Mouse (Mus musculus) left cerebral cortex, adult 18-20 months (tissue): ENCODE results near the gene Chrnd. TPM values are rescaled to one million over a fixed set of nuclear protein-coding genes. Genes with fewer than 3 reads are reported as not detected.
A peak's percentile ranks its signal among the peaks of the same experiment; 100 is the strongest.

Experiments
- DNase-seq, 2 experiments: peaks; one replicate each; pipeline ENCODE4 v3.0.0; 2021 to 2022; ENCODE audit warnings: low spot score in 2 of 2, mixed read lengths in 1 of 2
- total RNA-seq, 2 experiments: library from RNA; stranded (reverse); gene quantifications; 2 replicates each; pipeline ENCODE4 v1.2.3; 2021

Gene Chrnd
- total RNA-seq, 2 experiments from 2014 or later, result not detected

DNA sequence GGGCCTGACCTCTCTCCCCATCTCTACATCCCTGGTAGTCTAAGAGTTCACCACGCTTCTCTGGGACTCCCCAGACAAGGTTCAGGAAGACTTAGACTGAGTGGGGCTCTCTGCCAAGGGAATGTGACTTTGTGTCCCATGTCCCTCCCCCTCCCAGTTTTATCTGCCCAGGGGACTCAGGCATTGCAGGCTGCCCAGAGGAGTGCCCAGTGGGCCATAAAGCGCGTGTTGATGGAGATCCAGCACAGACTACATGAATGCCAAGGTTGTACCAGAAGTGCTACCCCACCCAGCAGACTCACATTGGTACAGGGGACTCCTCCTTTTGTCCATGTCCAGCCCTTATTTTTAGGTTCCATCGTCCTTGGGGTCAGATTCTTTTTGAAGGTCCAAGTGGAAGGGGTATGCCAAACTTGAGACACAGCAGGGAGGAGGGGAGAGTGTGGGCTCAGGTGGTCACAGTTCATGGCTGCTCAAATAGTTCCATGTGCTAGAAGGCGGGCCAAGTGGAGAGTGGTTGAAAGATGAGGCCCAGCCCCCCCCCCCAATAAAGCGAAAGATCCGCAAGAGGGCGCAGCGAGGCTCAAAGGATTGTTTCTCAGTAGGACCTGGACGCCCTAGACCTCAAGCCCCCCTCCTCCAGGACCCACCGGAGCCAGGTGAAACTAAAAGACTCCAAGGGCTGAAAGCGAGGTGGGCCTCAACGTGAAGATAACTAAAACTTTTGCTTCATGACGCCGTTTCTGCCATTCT, 6.2 kb upstream of the Chrnd start:
- no peak for DNase-seq

- DNase-seq, result peak; percentile 65 to 79
Measured at GRCm38 (mm10) chr1:87184751-87185139, 5.7 kb upstream of the Chrnd start.

GRCm38 (mm10) chr1:87185526-87185925, 4.9 kb upstream of the Chrnd start:
- DNase-seq, result no peak

- DNase-seq, result no peak
Measured at GRCm38 (mm10) chr1:87186261-87187036, 4.0 kb upstream of the Chrnd start.

GRCm38 (mm10) chr1:87187037-87187355, 3.4 kb upstream of the Chrnd start:
- DNase-seq, result peak; percentile 70 to 80

GRCm38 (mm10) chr1:87197296-87197695, 6.9 kb downstream of the Chrnd start:
- no peak for DNase-seq

DNA sequence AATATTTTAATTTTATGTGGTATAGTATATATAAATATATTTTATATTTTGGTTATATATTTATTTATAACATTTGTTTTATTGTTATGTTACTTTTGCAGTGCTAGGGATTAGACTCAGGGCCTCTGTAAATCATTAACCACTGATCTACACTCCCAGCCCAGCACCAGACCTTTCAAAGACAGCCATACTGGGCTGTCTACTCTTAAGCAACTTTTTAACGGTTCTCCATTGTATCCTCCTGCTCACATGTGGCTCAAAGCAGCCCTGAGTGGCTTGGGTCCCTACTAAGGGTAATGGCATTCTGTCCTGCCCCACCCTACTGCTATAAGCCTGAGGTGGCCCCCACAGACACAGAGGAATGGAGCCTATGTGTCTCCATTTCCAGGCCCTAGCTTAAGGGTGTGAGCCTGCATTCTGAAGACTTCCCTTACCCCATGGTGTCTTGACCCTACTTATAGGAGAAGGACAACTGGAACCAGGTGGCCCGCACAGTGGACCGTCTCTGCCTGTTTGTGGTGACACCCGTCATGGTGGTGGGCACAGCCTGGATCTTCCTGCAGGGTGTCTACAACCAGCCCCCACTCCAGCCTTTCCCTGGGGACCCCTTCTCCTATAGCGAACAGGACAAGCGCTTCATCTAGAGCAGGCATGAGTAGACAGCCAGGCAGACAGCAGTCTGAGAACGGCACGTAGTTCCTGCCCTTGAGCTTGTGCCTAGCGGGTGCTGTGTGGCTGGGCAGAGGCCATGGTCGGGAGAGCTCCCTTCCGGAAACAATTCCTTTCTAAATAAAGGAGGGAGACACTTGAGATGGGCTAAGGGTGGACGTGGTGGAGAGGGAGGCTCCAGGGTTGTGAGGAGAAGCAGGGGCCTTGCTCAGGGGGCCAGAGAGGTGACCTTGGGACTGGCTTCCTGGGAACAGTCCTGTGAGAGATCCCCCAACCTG, 8.0 kb downstream of the Chrnd start:
- no peak for DNase-seq

- DNase-seq, result no peak
Measured at GRCm38 (mm10) chr1:87200811-87201210, 10.4 kb downstream of the Chrnd start.

GRCm38 (mm10) chr1:87201848-87202247, 11.4 kb downstream of the Chrnd start:
- DNase-seq, result no peak

DNA sequence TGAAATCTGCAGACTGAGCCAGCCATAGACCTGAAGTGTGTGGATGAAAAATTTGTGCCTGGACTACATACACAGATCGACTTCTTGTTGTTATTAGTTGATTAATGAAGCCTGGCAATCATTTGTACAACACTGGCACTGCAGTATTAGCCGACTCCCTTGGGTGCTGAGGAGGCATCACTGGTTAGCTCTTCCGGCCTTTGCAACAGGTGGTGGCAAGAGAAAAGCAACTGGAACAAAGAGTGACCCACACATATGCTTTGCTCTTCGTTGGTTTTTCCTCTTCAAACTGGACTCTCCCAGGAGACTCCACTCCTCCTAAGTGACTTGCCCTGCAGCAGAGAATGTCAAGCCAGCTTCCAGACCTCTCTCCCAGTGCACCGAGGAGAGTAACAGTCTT, 13.4 kb downstream of the Chrnd start:
- DNase-seq, result no peak

DNA sequence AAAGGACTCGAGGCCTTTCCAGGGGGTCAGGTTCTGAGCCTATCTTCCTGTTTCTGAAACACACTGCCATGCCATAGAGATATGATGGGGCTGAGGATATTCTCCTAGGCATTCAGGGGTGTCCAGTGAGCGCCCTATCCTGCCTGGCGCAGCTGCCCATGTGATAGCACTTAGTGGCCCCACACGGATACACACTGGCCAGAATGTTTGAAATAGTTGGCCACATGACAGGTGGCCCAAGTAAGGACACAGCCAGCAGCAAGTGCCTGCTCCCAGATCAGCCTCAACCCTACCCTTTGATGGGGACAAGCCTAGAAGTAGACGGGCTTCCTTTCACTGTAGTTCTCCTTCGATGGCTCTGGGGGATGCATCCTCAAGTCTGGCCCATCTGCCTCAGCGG, 14.1 kb downstream of the Chrnd start, which contains the start of gene Chrng:
Gene Chrng, plus strand, starts transcription at position 193 of the 400 bp plus-strand sequence.
- DNase-seq, result no peak

DNA sequence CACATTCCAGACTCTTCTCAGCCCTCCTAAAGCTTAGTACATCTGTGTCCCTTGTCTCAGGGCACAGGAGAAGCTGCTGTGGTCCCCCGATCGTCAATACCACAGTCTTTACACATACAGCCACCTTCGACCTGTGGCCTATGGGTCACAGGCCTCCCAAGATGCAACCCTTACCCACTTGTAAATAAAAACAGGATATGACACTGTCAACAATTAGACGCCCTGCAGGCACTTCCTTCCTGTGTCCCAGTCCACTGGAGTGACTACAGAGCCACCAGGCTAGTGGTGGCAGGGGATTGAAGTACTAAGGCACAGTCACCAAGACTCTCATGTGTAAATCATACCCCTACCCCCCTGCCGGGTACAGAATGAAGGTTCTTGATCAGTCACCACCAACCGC, 14.6 kb downstream of the Chrnd start:
- DNase-seq, result no peak

DNA sequence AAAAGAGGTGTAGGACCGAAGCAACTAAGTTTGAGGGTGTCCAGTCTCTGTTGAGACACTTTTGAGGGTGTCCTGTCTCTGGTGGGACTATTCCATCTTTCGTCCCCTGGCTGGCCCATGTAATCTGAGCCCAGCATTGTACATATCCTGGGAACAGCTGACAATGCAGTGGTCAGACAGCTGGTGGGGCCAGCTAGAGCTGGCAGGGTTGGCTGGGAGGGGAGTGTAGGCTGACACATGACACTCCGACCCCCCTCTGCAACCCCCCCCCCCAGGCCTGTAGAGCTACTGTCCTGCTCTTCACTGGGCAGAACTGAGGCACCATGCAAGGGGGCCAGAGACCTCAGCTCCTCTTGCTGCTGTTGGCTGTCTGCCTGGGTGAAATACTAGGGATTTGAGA, 15.1 kb downstream of the Chrnd start:
- no peak for DNase-seq

DNA sequence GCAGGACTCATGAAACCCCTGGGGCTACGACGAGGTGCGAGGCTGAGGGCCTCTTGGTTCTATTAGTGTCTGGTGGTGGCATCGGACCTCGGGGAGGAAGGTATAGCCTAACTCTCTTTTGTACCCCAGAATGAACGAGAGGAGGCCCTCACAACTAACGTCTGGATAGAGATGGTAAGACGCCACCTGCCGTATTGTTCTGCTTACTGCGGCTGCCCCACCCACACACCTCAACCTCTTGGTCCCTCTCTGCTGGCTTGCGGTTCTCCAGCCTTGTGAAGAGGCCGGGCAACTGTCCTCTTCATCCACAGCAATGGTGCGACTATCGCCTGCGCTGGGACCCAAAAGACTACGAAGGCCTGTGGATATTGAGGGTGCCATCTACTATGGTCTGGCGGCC, 15.9 kb downstream of the Chrnd start:
- DNase-seq, result no peak

- DNase-seq, result no peak
Measured at GRCm38 (mm10) chr1:87211431-87211830, 21.0 kb downstream of the Chrnd start.

GRCm38 (mm10) chr1:87213735-87214704, 23.6 kb downstream of the Chrnd start, which contains the start of gene Eif4e2:
Gene Eif4e2 (plus strand): TSS chr1:87213914.
- peak; percentile 91 to 92 for DNase-seq

- no peak for DNase-seq
Measured at GRCm38 (mm10) chr1:87214748-87215147, 24.3 kb downstream of the Chrnd start.

GRCm38 (mm10) chr1:87217938-87218337, 27.5 kb downstream of the Chrnd start:
- no peak for DNase-seq

GRCm38 (mm10) chr1:87225739-87226138, 35.3 kb downstream of the Chrnd start:
- no peak for DNase-seq
